Mouse (Mus musculus) kidney, postnatal 0 days (tissue): Measurements from ENCODE around the gene Mospd1. TPM values are rescaled to one million over a fixed set of nuclear protein-coding genes. Genes with fewer than 3 reads are reported as not detected.

Source experiments
- ATAC-seq: fragments of 200-750 bp; cut with Nextera tagmentation; replicated peaks from 2 replicates; pipeline ENCODE4 v1.8.0; 2017; ENCODE audit warnings: low read depth, moderate number of reproducible peaks, moderate TSS enrichment, moderate library complexity; ENCODE audit not compliant: low FRiP score
- DNase-seq: peaks from one replicate; pipeline ENCODE4 v3.0.0-alpha.2; 2016; ENCODE audit warnings: low spot score
- H3K27ac ChIP-seq: fragments of 300-500 bp; sonication (generic); 2 replicates; pipeline ENCODE4 v1.5.1; 2014; ENCODE audit warnings: mild to moderate bottlenecking
- H3K27me3 ChIP-seq: fragments of 300-500 bp; sonication (generic); 2 replicates; pipeline ENCODE4 v1.6.1; 2014; ENCODE audit warnings: low read length, mixed read lengths; ENCODE audit not compliant: insufficient read depth
- H3K36me3 ChIP-seq: fragments of 300-500 bp; sonication (generic); 2 replicates; pipeline ENCODE4 v1.6.1; 2014; ENCODE audit warnings: low read length, mixed read lengths; ENCODE audit not compliant: insufficient read depth
- H3K4me1 ChIP-seq: fragments of 300-500 bp; sonication (generic); replicated peaks from 2 replicates; pipeline ENCODE4 v1.6.1; 2014; ENCODE audit warnings: antibody characterized with exemption, low read length, mixed read lengths; ENCODE audit not compliant: insufficient read depth
- H3K4me2 ChIP-seq: fragments of 300-500 bp; sonication (generic); 2 replicates; pipeline ENCODE4 v1.6.1; 2014; ENCODE audit warnings: mild to moderate bottlenecking, low read length, moderate library complexity, mixed read lengths
- H3K4me3 ChIP-seq: fragments of 300-500 bp; sonication (generic); replicated peaks from 2 replicates; pipeline ENCODE4 v1.5.1; 2014; ENCODE audit warnings: low read depth, low read length
- H3K9ac ChIP-seq: fragments of 300-500 bp; sonication (generic); 2 replicates; pipeline ENCODE4 v1.6.1; 2014; ENCODE audit warnings: low read depth, low read length
- H3K9me3 ChIP-seq: fragments of 300-500 bp; sonication (generic); replicated peaks from 2 replicates; pipeline ENCODE4 v1.6.1; 2016; ENCODE audit warnings: low read length, inconsistent platforms, mixed read lengths
- CTCF ChIP-seq: IDR thresholded peaks from 2 replicates; pipeline ENCODE4 v1.5.1; 2016; ENCODE audit warnings: antibody characterized with exemption, low read depth, mild to moderate bottlenecking, moderate library complexity
- WGBS: fragments of 180-500 bp; shearing (Covaris S2); extraction: QIAGEN DNeasy Blood & Tissue Kit; methylation state at CpG from one replicate; pipeline ENCODE4 v1.1.7; 2014; 5-methylcytosine and 5-hydroxymethylcytosine counted together
- polyA plus RNA-seq: library from polyadenylated mRNA; unstranded; fragments of >200 nt; fragmentation: Nextera tagmentation; extraction: Ambion mirVana; gene quantifications from 2 replicates; pipeline ENCODE4 v1.2.1, GENCODE M21; 2015

Gene Mospd1
- 46.8 and 47.5 TPM in 2 replicates for polyA plus RNA-seq

DNA sequence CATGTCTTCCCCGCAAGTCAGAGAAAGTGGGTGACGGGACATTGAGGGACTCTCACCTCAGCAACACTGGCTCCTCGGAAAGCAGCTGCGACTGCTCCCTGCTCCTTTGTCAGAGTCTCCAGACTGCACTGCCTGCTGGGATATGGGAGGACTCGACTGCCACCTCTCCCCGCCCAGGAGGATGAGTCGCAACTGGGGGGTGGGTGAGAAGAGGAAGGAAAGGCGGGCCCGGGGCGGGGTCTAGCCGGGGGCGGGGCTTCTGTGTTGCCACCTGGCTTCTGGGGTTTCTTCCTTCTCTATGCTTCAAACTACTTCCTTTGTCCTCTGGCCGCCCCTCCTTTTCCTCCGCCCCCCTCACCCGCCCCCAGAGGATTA, at the start of gene Mospd1:
Mospd1 (minus strand) TSS at position 137 of the 375 bp plus-strand sequence.
- Histone ChIP-seq H3K4me2 (peak within 1 kb of the TSS; percentile 65), H3K27me3 (no peaks in the 10 kb centered on the region), H3K36me3 (no peaks in the 10 kb centered on the region), H3K9me3 (no peaks in the 10 kb centered on the region), H3K4me1 (no peaks in the 10 kb centered on the region), H3K9ac (peak within 1 kb of the TSS; percentile 66), H3K4me3 (peak within 1 kb of the TSS; percentile 61), H3K27ac (peak within 1 kb of the TSS; percentile 81)
- ATAC-seq, result peak; percentile 98
- no peak for TF ChIP-seq CTCF
- WGBS, result 23% methylated on average over 14 of the region's 15 CpGs
- DNase-seq, result peak; percentile 92

DNA sequence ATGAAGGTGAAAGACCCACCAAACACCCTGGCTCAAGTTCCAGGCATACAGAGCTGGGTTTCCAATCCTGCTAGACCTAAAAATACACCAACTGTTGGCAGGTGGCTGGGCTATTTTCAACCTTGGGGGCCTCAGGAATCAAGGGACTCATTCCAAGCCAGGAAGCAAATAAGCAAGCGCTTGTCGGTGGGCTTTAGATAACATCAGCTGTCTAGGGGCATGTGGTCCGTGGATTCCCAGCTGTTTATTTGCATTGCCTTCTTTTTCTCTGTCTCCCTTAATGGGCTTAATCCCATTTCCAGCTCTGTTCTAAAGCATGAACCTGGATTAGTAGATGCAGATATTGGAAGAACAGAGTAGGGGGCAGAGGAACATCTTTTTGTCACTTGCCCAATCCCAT, 16.1 kb upstream of the Mospd1 start:
- no peaks in the 10 kb centered on the region for H3K9me3 ChIP-seq
- no peak overlapping the region for H3K27ac ChIP-seq
- ATAC-seq, result no peak
- H3K4me2 ChIP-seq, result no peak overlapping the region
- 78% methylated on average over 3 of the region's 3 CpGs for WGBS
- H3K4me1 ChIP-seq, result no peaks in the 10 kb centered on the region
- no peaks in the 10 kb centered on the region for H3K36me3 ChIP-seq
- no peak overlapping the region for H3K4me3 ChIP-seq
- H3K9ac ChIP-seq, result no peak overlapping the region
- DNase-seq, result no peak
- H3K27me3 ChIP-seq, result no peaks in the 10 kb centered on the region
- no peak for TF ChIP-seq CTCF

DNA sequence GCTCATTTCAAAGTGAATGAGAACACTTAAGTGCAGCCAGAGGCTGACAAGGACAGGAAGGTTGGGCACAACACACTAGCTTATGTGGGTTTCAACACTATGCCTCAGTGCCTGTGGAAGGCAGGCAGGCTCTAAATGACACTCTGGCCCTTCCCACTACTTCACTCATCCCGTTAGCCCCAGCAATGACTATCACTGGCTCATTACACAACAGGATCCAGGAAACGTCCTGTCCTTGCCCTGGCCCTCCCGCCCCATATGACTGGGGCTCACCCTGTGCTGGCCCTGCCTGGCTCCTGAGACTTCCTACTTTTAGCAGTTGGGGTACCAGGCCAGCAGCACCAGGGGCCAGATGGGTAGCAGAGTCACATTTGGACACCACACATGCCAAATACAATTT, 12.8 kb upstream of the Mospd1 start:
- H3K9ac ChIP-seq, result no peak overlapping the region
- TF ChIP-seq CTCF, result no peak
- no peaks in the 10 kb centered on the region for H3K36me3 ChIP-seq
- DNase-seq (no peak), ATAC-seq (no peak)
- H3K9me3 ChIP-seq, result no peaks in the 10 kb centered on the region
- H3K27me3 ChIP-seq, result no peaks in the 10 kb centered on the region
- no peak overlapping the region for H3K4me2 ChIP-seq
- WGBS, result 36% methylated on average over 3 of the region's 3 CpGs
- no peak overlapping the region for H3K27ac ChIP-seq
- no peaks in the 10 kb centered on the region for H3K4me1 ChIP-seq
- no peak overlapping the region for H3K4me3 ChIP-seq

DNA sequence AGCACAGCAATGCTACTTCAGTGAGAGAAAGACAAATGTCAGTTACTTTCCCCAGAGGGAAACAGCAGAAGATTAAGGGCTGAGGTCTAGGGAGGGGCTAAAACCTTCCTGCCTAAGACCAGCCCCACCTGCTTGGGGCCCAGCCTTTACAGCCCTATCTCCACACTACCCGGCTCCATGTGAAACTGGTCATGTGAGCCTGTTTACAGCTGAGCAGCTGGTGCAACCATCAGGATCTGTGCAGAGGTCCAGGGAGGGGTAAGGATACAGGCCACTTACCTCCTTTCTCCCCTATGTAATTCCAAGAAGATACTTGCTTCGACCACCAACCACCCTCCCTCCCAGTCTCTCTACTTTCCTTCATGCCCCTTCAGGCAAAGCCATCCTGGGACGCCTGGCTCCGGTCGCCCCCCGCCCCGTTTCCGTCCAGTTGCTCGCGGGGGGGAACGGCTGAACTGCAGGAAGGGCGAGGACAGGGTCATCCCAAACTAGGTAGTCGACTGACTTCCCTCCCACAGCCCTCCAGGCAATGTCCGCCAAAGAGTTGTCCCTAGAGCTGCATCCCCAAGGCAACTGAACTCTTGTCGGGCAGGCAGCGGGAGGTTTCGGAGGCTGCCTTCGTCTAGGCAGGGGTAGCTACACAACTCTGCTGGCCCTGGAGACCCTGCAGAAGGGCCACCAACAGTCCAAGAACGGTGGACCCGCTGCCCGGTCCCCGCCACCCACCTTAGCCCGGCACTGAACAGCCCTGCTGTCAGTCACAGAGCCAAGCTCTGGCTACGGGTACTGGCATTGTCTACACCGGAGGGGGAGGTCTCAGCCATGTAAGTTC, 552 bp downstream of the Mospd1 start:
- ATAC-seq, result peak; percentile 76
- TF ChIP-seq CTCF, result no peak
- H3K4me2 ChIP-seq, result peak overlapping the region; percentile 65
- H3K27ac ChIP-seq, result peak overlapping the region; percentile 81
- peak; percentile 30 for DNase-seq
- no peaks in the 10 kb centered on the region for H3K4me1 ChIP-seq
- WGBS, result 25% methylated on average over 25 of the region's 25 CpGs
- peak overlapping the region; percentile 66 for H3K9ac ChIP-seq
- H3K9me3 ChIP-seq, result no peaks in the 10 kb centered on the region
- no peaks in the 10 kb centered on the region for H3K36me3 ChIP-seq
- H3K27me3 ChIP-seq, result no peaks in the 10 kb centered on the region
- H3K4me3 ChIP-seq, result peak overlapping the region; percentile 61

DNA sequence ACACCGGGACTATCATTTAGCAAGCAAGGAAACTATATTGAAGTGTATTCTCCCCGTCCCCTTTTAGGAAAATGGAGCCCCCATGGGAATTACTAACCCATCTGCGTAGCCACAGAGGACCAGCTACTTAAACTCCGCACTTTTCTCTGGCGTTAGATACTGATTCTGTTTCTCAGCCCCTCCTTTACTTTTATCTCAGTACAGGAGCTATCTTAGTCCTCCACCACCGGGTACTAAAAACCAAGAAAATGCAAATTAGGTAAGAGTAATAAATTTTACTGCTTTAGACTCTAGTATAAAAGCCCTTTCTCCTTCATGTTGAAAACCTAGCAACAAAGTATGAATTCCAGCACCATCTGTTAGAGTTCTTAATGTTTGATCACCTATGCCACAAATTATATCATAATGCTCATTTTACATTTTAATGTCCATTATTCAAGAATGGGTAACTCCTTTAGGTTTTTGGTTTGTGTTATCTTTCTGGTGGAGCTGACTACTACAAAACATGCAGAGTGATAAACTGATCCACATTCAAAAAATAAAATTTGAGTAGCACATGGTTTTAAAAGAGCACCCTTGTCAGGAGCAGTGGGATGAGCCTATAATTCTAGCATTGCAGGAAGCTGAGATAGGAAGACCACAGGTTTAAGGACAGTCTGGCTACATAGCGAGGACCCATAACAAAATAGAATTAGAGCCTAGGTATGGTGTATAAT, 5.5 kb downstream of the Mospd1 start:
- Histone ChIP-seq H3K9me3 (no peaks in the 10 kb centered on the region), H3K9ac (no peak overlapping the region), H3K4me3 (no peak overlapping the region), H3K27me3 (no peaks in the 10 kb centered on the region), H3K27ac (no peak overlapping the region), H3K36me3 (no peaks in the 10 kb centered on the region), H3K4me1 (no peaks in the 10 kb centered on the region), H3K4me2 (no peak overlapping the region)
- 69% methylated on average over 7 of the region's 7 CpGs for WGBS
- TF ChIP-seq CTCF, result no peak
- ATAC-seq, result no peak
- no peak for DNase-seq

DNA sequence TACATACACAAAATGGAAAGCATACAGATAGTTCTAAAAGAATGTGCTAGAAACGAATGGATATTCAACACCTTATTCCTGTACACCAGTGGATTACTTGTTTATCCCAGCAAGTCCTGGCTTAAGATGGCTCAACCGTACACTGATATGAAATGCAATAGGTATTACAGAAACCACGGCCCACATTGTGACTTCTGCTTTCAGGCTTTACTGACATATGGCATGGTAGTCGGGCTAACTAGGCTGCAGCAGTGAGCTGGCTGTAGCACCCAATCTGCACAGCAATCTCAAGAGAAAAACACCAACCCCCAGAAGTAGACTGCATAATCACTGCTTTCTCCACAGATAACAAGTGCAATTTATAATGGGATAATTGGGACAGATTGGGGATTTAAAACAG, 21.9 kb downstream of the Mospd1 start:
- Histone ChIP-seq H3K9ac (no peak overlapping the region), H3K4me2 (no peak overlapping the region), H3K9me3 (no peaks in the 10 kb centered on the region), H3K4me3 (no peak overlapping the region), H3K4me1 (no peaks in the 10 kb centered on the region), H3K36me3 (0 out of 2 replicates have a peak, but pooled peaks cover 7% of the 10 kb centered on the region), H3K27ac (no peak overlapping the region), H3K27me3 (no peaks in the 10 kb centered on the region)
- no peak for DNase-seq
- WGBS, result 94% methylated on average over 4 of the region's 4 CpGs
- no peak for ATAC-seq
- no peak for TF ChIP-seq CTCF
